Mouse (Mus musculus) spleen, postnatal 14 days (tissue): ENCODE results near the gene Tspan4.

Experiments used
- DNase-seq, 2 experiments: peaks; one replicate each; pipeline ENCODE4 v3.0.0; 2021 to 2022; ENCODE audit warnings: low spot score in 2 of 2

Tspan4 gene

GRCm38 (mm10) chr7:141475011-141475804 is at the start of gene Tspan4, which contains the start of gene Polr2l:
Tspan4 (plus strand) TSS chr7:141475240.
Polr2l (minus strand) TSS chr7:141475132.
- DNase-seq, result peak; percentile 77 to 83

GRCm38 (mm10) chr7:141426948-141427730 is 47.9 kb upstream of the Tspan4 start:
- DNase-seq, result no peak

- DNase-seq, result no peak
Observed at GRCm38 (mm10) chr7:141428701-141429100, 46.3 kb upstream of the Tspan4 start.

GRCm38 (mm10) chr7:141429310-141429709 is 45.7 kb upstream of the Tspan4 start, which contains the start of gene Cend1:
Cend1 (minus strand) TSS chr7:141429491.
- no peak for DNase-seq

GRCm38 (mm10) chr7:141429840-141430584 is 45.0 kb upstream of the Tspan4 start:
- DNase-seq, result no peak

GRCm38 (mm10) chr7:141430585-141431240 is 44.3 kb upstream of the Tspan4 start:
- DNase-seq, result no peak

GRCm38 (mm10) chr7:141431434-141432185 is 43.4 kb upstream of the Tspan4 start:
- no peak for DNase-seq

GRCm38 (mm10) chr7:141432186-141432611 is 42.8 kb upstream of the Tspan4 start:
- no peak for DNase-seq

GRCm38 (mm10) chr7:141432741-141433516 is 42.1 kb upstream of the Tspan4 start:
- no peak for DNase-seq

GRCm38 (mm10) chr7:141433517-141434400 is 41.3 kb upstream of the Tspan4 start:
- no peak for DNase-seq

- DNase-seq, result no peak
Observed at GRCm38 (mm10) chr7:141434464-141434863, 40.6 kb upstream of the Tspan4 start.

- DNase-seq, result peak in 1 of 2 experiments; percentile 54
Observed at GRCm38 (mm10) chr7:141435129-141435855, 39.7 kb upstream of the Tspan4 start.

GRCm38 (mm10) chr7:141435856-141436522 is 39.1 kb upstream of the Tspan4 start:
- DNase-seq, result no peak

- DNase-seq, result no peak
Observed at GRCm38 (mm10) chr7:141436523-141436892, 38.5 kb upstream of the Tspan4 start.

- DNase-seq, result peak; percentile 67 to 80
Observed at GRCm38 (mm10) chr7:141437178-141438120, 37.6 kb upstream of the Tspan4 start, which contains the start of gene Slc25a22. Slc25a22 (minus strand) TSS chr7:141437892.

GRCm38 (mm10) chr7:141438201-141438968 is 36.7 kb upstream of the Tspan4 start:
- no peak for DNase-seq
